Mouse (Mus musculus) bone marrow macrophage, adult 2 months (primary cell): ENCODE results near the gene Ammecr1.

Source experiments
- CTCF ChIP-seq: IDR thresholded peaks from 2 replicates; pipeline ENCODE4 v1.5.1; 2012; ENCODE audit warnings: low read depth, mild to moderate bottlenecking, low read length, moderate library complexity
- POLR2A ChIP-seq: IDR thresholded peaks from 2 replicates; pipeline ENCODE4 v1.6.1; 2012; ENCODE audit warnings: mild to moderate bottlenecking, low read depth, low read length, borderline replicate concordance

GRCm38 (mm10) chrX:142830572-142830971 is 136.0 kb downstream of the Ammecr1 start:
- TF ChIP-seq CTCF (no peak), POLR2A (no peak)
